Mouse (Mus musculus) cortical plate, adult 2 months (tissue): ENCODE results near the gene Tbc1d2b.

Experiments used
- CTCF ChIP-seq: fragments of 200-500 bp; IDR thresholded peaks from 2 replicates; pipeline ENCODE4 v1.5.1; 2011; ENCODE audit warnings: mild to moderate bottlenecking, control low read depth, low read length; ENCODE audit not compliant: insufficient read depth; ENCODE audit errors: extremely low read depth
- POLR2A ChIP-seq: fragments of 200-500 bp; IDR thresholded peaks from 2 replicates; pipeline ENCODE4 v1.6.1; 2011; ENCODE audit warnings: mild to moderate bottlenecking, low read length, control low read depth; ENCODE audit not compliant: insufficient read depth; ENCODE audit errors: extremely low read depth

GRCm38 (mm10) chr9:90162243-90162925 lies 108.2 kb downstream of the Tbc1d2b start:
- TF ChIP-seq CTCF = no peak
- TF ChIP-seq POLR2A = no peak
